Mouse (Mus musculus): ENCODE measurements at regions not wholly inside any gene's neighbourhood (a gene's known extent, or its start where the extent isn't known, plus 50 kb on each side); places are given as distances from the start of the nearest gene placed in this dataset.

DNA sequence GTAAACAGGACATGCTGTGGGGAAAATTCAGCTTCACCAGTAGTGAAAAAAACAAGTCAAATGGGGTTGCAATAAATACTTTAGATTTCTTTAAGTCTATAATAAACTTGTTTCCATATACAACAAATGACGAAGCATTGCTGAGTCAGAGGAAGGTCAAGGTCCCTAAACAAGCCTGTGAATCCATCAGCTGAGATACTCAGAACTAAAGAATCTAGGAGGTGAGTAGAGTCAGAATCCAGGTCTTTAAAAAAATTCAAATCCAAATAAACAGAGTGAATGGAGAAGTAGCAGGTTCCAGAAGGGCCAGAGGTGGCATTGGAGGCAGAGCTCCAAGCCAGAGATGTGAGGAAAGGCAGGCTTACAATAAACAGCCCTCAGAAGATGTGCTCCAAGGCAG lies 2301.1 kb upstream of the Gm7489 start:
- TF ChIP-seq CTCF (IDR thresholded peaks at IDR 0.05; ENCODE audit: borderline replicate concordance, insufficient read depth, low read length) (no peak), POLR2A (IDR thresholded peaks at IDR 0.05; ENCODE audit: low read depth, low read length) (no peak)

Data from embryonic fibroblast, embryonic 13.5 days (primary cell).